In genomic region chrX:48019359-48019758, GRCm38 (mm10) we compare ENCODE assay signal across 18 mouse cellular contexts. TPM values are rescaled to one million over a fixed set of nuclear protein-coding genes. Genes with fewer than 3 reads are reported as not detected.
DNase-seq lines count a peak whose midpoint lies in the region; ATAC-seq lines count a peak whose summit lies in the region.
"Had no signal": no experiment of that assay in that cellular context is flagged by ENCODE, and none has a peak within 500 bp of the region (broad histone marks: within the 10 kb centered on the region; RNA-seq: fewer than 3 reads in every experiment).

No protein-coding gene starts in this region.

- DNase-seq in heart, adult 18-20 months: no peak
- DNase-seq in heart, postnatal 4 days: peak; percentile 12
- no peak for DNase-seq in heart, adult 8-10 months (ENCODE audit: low spot score)
- peak; percentile 24 for DNase-seq in ES-CJ7 (ENCODE audit: low read depth, low spot score)
- DNase-seq in testis, postnatal 14 days (ENCODE audit: low spot score): no peak
- DNase-seq: adrenal gland, adult 8-10 months had no signal

- peak overlapping the region; percentile 39; the same call in 1 of the 2 replicates for H3K4me2 ChIP-seq in heart, embryonic 13.5 days
- H3K4me2 ChIP-seq: embryonic facial prominence, embryonic 12.5 days; forebrain, embryonic 15.5 days; limb, embryonic 15.5 days; liver, embryonic 13.5 days; midbrain, embryonic 12.5 days; neural tube, embryonic 12.5 days had no signal

- H3K9ac ChIP-seq in heart, embryonic 13.5 days: no peak overlapping the region
- H3K9ac ChIP-seq: embryonic facial prominence, embryonic 12.5 days; forebrain, embryonic 15.5 days; limb, embryonic 15.5 days; liver, embryonic 13.5 days; midbrain, embryonic 12.5 days; neural tube, embryonic 12.5 days had no signal

- H3K27me3 ChIP-seq in heart, embryonic 13.5 days (replicated peaks): peaks cover 48% of the 10 kb centered on the region
- H3K27me3 ChIP-seq: forebrain, embryonic 15.5 days had no signal

- ATAC-seq in heart, embryonic 13.5 days (ENCODE audit: extremely low read depth, insufficient number of reproducible peaks, low FRiP score, low TSS enrichment): no peak
- peak; percentile 52; the same call in 1 of the 2 replicates for ATAC-seq in common myeloid progenitor, adult 5-6 weeks (replicated peaks; ENCODE audit: low read depth, poor library complexity, severe bottlenecking)
- ATAC-seq: activated CD4-positive, CD25-positive, alpha-beta regulatory T cell, adult 4 months; forebrain, embryonic 15.5 days had no signal

- H3K27ac ChIP-seq in heart, embryonic 13.5 days (replicated peaks): no peak overlapping the region
- H3K27ac ChIP-seq: embryonic facial prominence, embryonic 12.5 days; forebrain, embryonic 15.5 days; gastrocnemius, adult 2 months; limb, embryonic 10.5 days; limb, embryonic 15.5 days; liver, embryonic 13.5 days; midbrain, embryonic 12.5 days; neural tube, embryonic 12.5 days had no signal

- no peaks in the 10 kb centered on the region for H3K9me3 ChIP-seq in heart, embryonic 13.5 days
- H3K9me3 ChIP-seq: embryonic facial prominence, embryonic 12.5 days; forebrain, embryonic 15.5 days; limb, embryonic 10.5 days; limb, embryonic 15.5 days; liver, embryonic 13.5 days; midbrain, embryonic 12.5 days; neural tube, embryonic 12.5 days had no signal

- no peak overlapping the region for H3K4me3 ChIP-seq in heart, embryonic 13.5 days
- H3K4me3 ChIP-seq: embryonic facial prominence, embryonic 12.5 days; forebrain, embryonic 15.5 days; gastrocnemius, adult 2 months; limb, embryonic 10.5 days; limb, embryonic 15.5 days; liver, embryonic 13.5 days; midbrain, embryonic 12.5 days; myocyte; neural tube, embryonic 12.5 days had no signal

- no peaks in the 10 kb centered on the region for H3K4me1 ChIP-seq in heart, embryonic 13.5 days
- H3K4me1 ChIP-seq: embryonic facial prominence, embryonic 12.5 days; limb, embryonic 10.5 days; limb, embryonic 15.5 days; liver, embryonic 13.5 days; neural tube, embryonic 12.5 days had no signal

- H3K36me3 ChIP-seq in heart, embryonic 13.5 days: no peaks in the 10 kb centered on the region
- H3K36me3 ChIP-seq: embryonic facial prominence, embryonic 12.5 days; forebrain, embryonic 15.5 days; limb, embryonic 10.5 days; limb, embryonic 15.5 days; liver, embryonic 13.5 days; midbrain, embryonic 12.5 days; neural tube, embryonic 12.5 days had no signal

- 38% methylated on average over 13 of the region's 15 CpGs for WGBS in heart, embryonic 13.5 days

RNA-seq across cellular contexts. Expression of gene Apln, which starts 15.3 kb away (rescaled TPM):
- polyA plus RNA-seq in heart, embryonic 13.5 days (2015; fragmentation: Nextera tagmentation; extraction: Ambion mirVana): 5.6 and 6.0 TPM in 2 replicates
- 10 to 100 TPM in 1 of 2 experiments, 1 to 10 TPM in 1; 4.6 to 15.9 TPM for total RNA-seq in heart, adult 18-20 months (2021)
- 10 to 100 TPM; 41.9 to 43.9 TPM for total RNA-seq in heart, postnatal 4 days (2021)
- 10 to 100 TPM in 2 of 4 experiments, 1 to 10 TPM in 2; 3.0 to 13.5 (median 10.0) TPM for total RNA-seq in heart, adult 8-10 months (2022)
- 0.32 and 0.78 TPM in 2 replicates for total RNA-seq in common myeloid progenitor, adult 5-6 weeks (2017)

Comparison
In these comparisons a context has a peak if more than half of its experiments do, and no peak if none do; other contexts are left out.
1. DNase-seq: peak in heart, postnatal 4 days (single experiment) and ES-CJ7 (single experiment); none in heart, adult 18-20 months (0 of 2), heart, adult 8-10 months (single experiment) and testis, postnatal 14 days (single experiment).